Mouse (Mus musculus) ES-E14 (cell line): ENCODE measurements around the gene 4933428G20Rik. TPM values are rescaled to one million over a fixed set of nuclear protein-coding genes. Genes with fewer than 3 reads are reported as not detected.

Experiments
- DNase-seq: peaks from one replicate; pipeline ENCODE4 v3.0.0-alpha.2; 2013; ENCODE audit warnings: low read depth, low spot score
- H3K27ac ChIP-seq: 2 replicates; pipeline ENCODE4 v1.5.1; 2012; ENCODE audit warnings: low read depth, mild to moderate bottlenecking, low read length, moderate library complexity, mixed read lengths; ENCODE audit not compliant: poor library complexity, insufficient read depth, severe bottlenecking
- H3K36me3 ChIP-seq: 2 replicates; pipeline ENCODE4 v1.6.1; 2012; ENCODE audit warnings: mild to moderate bottlenecking, low read length, moderate library complexity, mixed read lengths; ENCODE audit not compliant: control insufficient read depth, poor library complexity, insufficient read depth, severe bottlenecking
- H3K4me1 ChIP-seq, 2 experiments: fragments of 150-350 bp in 1 of 2; sonication (generic) in 1 of 2; 2 replicates each; pipeline ENCODE4 v1.6.1; 2012; ENCODE audit warnings: low read length in 2 of 2, mild to moderate bottlenecking in 1 of 2, mixed read lengths in 1 of 2; ENCODE audit not compliant: control insufficient read depth in 2 of 2, insufficient read depth in 2 of 2, poor library complexity in 1 of 2
- H3K4me3 ChIP-seq, 2 experiments: fragments of 150-350 bp in 1 of 2; sonication (generic) in 1 of 2; 2 replicates each; pipeline ENCODE4 v1.5.1; 2012; ENCODE audit warnings: low read length in 2 of 2, low read depth in 1 of 2, mild to moderate bottlenecking in 1 of 2, mixed read lengths in 1 of 2; ENCODE audit not compliant: insufficient read depth in 1 of 2, poor library complexity in 1 of 2, severe bottlenecking in 1 of 2
- H3K9ac ChIP-seq: 2 replicates; pipeline ENCODE4 v1.6.1; 2012; ENCODE audit warnings: low read depth, mild to moderate bottlenecking, low read length, mixed read lengths; ENCODE audit not compliant: poor library complexity, insufficient read depth, severe bottlenecking
- H3K9me3 ChIP-seq: fragments of 150-350 bp; sonication (generic); 2 replicates; pipeline ENCODE4 v1.6.1; 2012; ENCODE audit warnings: low read depth, mild to moderate bottlenecking, low read length; ENCODE audit not compliant: control insufficient read depth, insufficient read depth
- CHD2 ChIP-seq: IDR thresholded peaks from 2 replicates; pipeline ENCODE4 v1.6.1; 2014; ENCODE audit warnings: mild to moderate bottlenecking, low read depth, low read length, inconsistent platforms
- HCFC1 ChIP-seq: IDR thresholded peaks from 2 replicates; pipeline ENCODE4 v1.6.1; 2012; ENCODE audit warnings: low read length, inconsistent platforms, borderline replicate concordance; ENCODE audit not compliant: insufficient read depth
- MAFK ChIP-seq: IDR thresholded peaks from 2 replicates; pipeline ENCODE4 v1.6.1; 2014; ENCODE audit warnings: mild to moderate bottlenecking, low read depth, low read length, inconsistent platforms; ENCODE audit not compliant: insufficient read depth
- ZC3H11A ChIP-seq: IDR thresholded peaks from 2 replicates; pipeline ENCODE4 v1.6.1; 2012; ENCODE audit warnings: low read depth, mild to moderate bottlenecking, inconsistent platforms, low read length, borderline replicate concordance
- ZNF384 ChIP-seq: IDR thresholded peaks from 2 replicates; pipeline ENCODE4 v1.6.1; 2012; ENCODE audit warnings: low read depth, low read length, inconsistent platforms
- in situ Hi-C, 2 experiments: fragments of 600-800 bp; cut with MboI; formaldehyde crosslinking; loops; one replicate each; pipeline ENCODE4 v1.15.1; 2025; ENCODE audit warnings: low sequenced_read_pairs in 2 of 2, inconsistent platforms in 1 of 2; ENCODE audit not compliant: unreplicated experiment in 2 of 2
- total RNA-seq: library from RNA; depleted of rRNA; stranded (reverse); fragments of 300-350 nt; gene quantifications from 2 replicates; pipeline ENCODE4 v1.2.3, GENCODE M21; 2012

4933428G20Rik gene
- total RNA-seq, 1 experiment, result 0.36 TPM

GRCm38 (mm10) chr11:97545808-97546560 is 45.8 kb upstream of the 4933428G20Rik start:
- H3K4me1 ChIP-seq, result peaks cover 4 to 29% of the 10 kb centered on the region in 2 experiments
- no peaks in the 10 kb centered on the region for H3K36me3 ChIP-seq
- H3K4me3 ChIP-seq, result peak overlapping the region; percentile 88 to 92
- no peaks in the 10 kb centered on the region for H3K9me3 ChIP-seq
- peak overlapping the region; percentile 76 for H3K9ac ChIP-seq
- TF ChIP-seq CHD2, result no peak
- TF ChIP-seq ZC3H11A, result no peak
- no peak for TF ChIP-seq HCFC1
- no peak for TF ChIP-seq ZNF384
- TF ChIP-seq MAFK, result no peak
- H3K27ac ChIP-seq, result no peak overlapping the region
- no peak for DNase-seq
- in situ Hi-C loops, result no loop called here

GRCm38 (mm10) chr11:97543883-97544282 is 43.7 kb upstream of the 4933428G20Rik start:
- no peak overlapping the region for H3K27ac ChIP-seq
- no peaks in the 10 kb centered on the region for H3K9me3 ChIP-seq
- H3K36me3 ChIP-seq, result no peaks in the 10 kb centered on the region
- H3K4me3 ChIP-seq, result no peak overlapping the region
- in situ Hi-C loops, result no loop called here
- TF ChIP-seq CHD2 (no peak), ZC3H11A (no peak), MAFK (no peak), ZNF384 (no peak), HCFC1 (no peak)
- no peak for DNase-seq
- no peak overlapping the region for H3K9ac ChIP-seq
- peaks cover 4 to 32% of the 10 kb centered on the region in 2 experiments for H3K4me1 ChIP-seq

GRCm38 (mm10) chr11:97543181-97543733 is 43.1 kb upstream of the 4933428G20Rik start:
- peaks cover 4 to 32% of the 10 kb centered on the region in 2 experiments for H3K4me1 ChIP-seq
- in situ Hi-C loops, result no loop called here
- no peak overlapping the region for H3K4me3 ChIP-seq
- DNase-seq, result no peak
- no peaks in the 10 kb centered on the region for H3K36me3 ChIP-seq
- H3K9me3 ChIP-seq, result no peaks in the 10 kb centered on the region
- H3K27ac ChIP-seq, result no peak overlapping the region
- no peak overlapping the region for H3K9ac ChIP-seq
- TF ChIP-seq ZNF384, result no peak

GRCm38 (mm10) chr11:97542171-97543150 is 42.3 kb upstream of the 4933428G20Rik start:
- DNase-seq, result no peak
- Histone ChIP-seq H3K4me1 (peaks cover 4 to 33% of the 10 kb centered on the region in 2 experiments), H3K27ac (no peak overlapping the region), H3K9me3 (no peaks in the 10 kb centered on the region), H3K9ac (peak overlapping the region; percentile 5; the same call in 1 of the 2 replicates), H3K36me3 (no peaks in the 10 kb centered on the region), H3K4me3 (peak overlapping the region in 1 of 2 experiments; percentile 9; a peak in 1 of 4 replicates)
- TF ChIP-seq CHD2 (no peak), MAFK (0 out of 2 replicates have a peak, but pooled peaks have one; percentile 41)
- in situ Hi-C loops, result no loop called here
